Mouse (Mus musculus) CD8-positive naive resting alpha-beta T cell, adult 57 days (primary cell): ENCODE measurements around the gene Olfr352. TPM values are rescaled to one million over a fixed set of nuclear protein-coding genes. Genes with fewer than 3 reads are reported as not detected.

Experiments
- total RNA-seq: library from RNA; stranded (reverse); gene quantifications from one replicate; pipeline ENCODE4 v1.2.4, GENCODE M21; 2023

Olfr352 gene
- not detected for total RNA-seq

DNA sequence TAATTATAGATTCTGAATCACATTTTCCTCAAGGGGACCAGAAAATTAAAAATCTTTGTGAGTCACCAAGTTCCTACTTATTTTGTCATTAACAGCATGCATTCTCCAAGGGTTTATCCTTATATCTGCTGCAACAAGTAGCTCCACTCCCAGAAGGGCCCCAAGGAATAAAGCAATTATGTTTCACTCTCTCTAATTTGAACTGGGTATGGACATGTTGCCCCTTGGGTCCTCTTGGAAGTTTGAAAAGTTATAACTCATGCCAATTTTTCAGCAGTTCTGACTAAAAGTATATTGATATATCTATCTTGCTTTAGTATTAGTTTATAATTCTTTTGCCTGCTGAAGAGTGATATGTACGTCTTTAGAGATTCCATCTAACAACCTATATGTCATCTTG, at the start of gene Olfr352:
Olfr352 (plus strand) TSS at position 301 of the 400 bp plus-strand sequence.

DNA sequence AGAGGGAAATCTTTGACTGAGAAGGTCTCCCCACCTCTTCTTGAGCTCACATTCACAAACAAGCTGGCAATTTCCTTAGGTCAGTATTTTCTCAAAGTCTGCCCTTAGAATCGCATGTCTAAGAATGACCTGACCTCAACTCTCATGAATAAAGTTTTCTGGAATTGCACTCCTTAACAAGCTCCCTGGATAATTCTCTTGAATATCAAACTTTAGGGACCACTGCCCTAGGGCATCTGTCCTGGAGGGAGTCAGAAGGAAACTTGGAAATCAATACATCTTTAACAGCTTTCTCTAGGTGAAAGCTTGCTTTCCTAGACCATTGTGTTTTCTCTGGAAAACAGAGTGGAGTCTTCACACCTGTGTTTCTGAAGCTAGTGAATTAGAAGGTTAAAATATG, 22.2 kb upstream of the Olfr352 start, which contains the start of gene Olfr350:
Olfr350 (plus strand) TSS at position 301 of the 400 bp plus-strand sequence.

DNA sequence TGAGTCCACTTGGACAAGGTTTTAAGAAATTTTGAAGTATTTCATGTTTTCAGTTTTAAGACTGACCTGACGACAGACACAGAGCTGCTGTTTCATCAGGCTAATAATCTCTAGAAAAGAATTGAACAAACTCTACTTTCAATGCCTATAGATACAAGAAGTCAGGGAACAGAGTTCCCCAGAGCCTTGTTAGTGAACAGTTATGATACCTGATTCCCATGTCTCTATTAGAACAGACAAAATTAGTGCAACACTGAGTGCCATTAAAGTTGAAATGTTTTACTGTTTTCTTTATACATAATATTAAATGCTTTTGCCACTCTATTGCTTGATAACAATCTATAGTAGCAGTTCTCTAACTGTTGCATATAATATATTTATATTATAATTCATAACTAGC, 5.7 kb upstream of the Olfr352 start, which contains the start of gene Olfr351:
Olfr351 (minus strand) TSS at position 101 of the 400 bp plus-strand sequence.

DNA sequence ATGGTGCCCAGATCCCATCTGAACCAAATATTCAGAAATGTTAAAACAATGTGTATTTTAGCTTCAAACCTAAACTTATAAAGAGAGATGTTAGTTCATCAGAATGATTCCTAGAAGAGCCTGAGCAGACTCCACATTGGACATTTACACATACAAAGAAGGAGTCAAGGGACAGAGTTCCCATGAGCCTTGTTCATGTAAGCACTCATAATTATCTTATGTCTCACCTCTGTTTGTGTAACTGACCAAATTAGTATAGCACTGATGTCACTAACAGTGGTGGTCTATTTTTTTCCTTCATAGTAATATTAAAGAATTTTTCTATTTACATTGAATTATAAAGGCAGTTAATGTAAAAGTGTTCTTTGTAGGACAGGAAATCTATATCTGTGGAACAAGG, 24.6 kb downstream of the Olfr352 start, which contains the start of gene Olfr353:
Olfr353 (minus strand) TSS at position 101 of the 400 bp plus-strand sequence.

DNA sequence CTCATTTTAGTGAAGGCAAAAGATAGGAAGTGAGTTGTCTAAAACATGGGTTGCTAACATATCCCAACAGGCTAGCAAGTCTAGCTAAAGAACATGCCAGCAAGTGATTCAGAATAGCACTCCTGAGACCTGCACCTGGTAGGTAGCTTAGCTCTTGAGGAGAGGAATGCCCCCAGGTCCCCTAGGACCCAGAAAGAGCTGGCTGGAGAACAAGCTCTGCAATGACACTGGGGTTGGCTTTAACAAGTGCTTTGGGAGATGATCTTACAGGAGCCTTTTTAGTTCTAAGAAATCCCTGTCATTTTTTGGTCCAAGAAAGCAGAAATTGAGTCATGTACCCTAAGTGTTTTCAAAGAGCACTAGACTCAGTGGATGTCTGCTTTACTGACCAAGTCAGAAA, 37.1 kb downstream of the Olfr352 start, which contains the start of gene Olfr354:
Olfr354 (plus strand) TSS at position 301 of the 400 bp plus-strand sequence.

Other genes with a start within 250 kb of the Olfr352 start
- not detected for gene Olfr345, start 228.4 kb upstream of the Olfr352 start, total RNA-seq
- gene Olfr346, start 182.7 kb upstream of the Olfr352 start, total RNA-seq = not detected
- not detected for gene Olfr347, start 136.6 kb upstream of the Olfr352 start, total RNA-seq
- not detected for gene Olfr348, start 84.2 kb upstream of the Olfr352 start, total RNA-seq
- gene Olfr50, start 77.9 kb upstream of the Olfr352 start, total RNA-seq = not detected
- gene Olfr3, start 51.4 kb upstream of the Olfr352 start, total RNA-seq = not detected
- not detected for gene Olfr350, start 22.1 kb upstream of the Olfr352 start, total RNA-seq
- 0.18 TPM for gene Olfr351, start 5.8 kb upstream of the Olfr352 start, total RNA-seq
- gene Olfr353, start 24.5 kb downstream of the Olfr352 start, total RNA-seq = not detected
- not detected for gene Olfr354, start 37.2 kb downstream of the Olfr352 start, total RNA-seq
- not detected for gene Olfr355, start 60.4 kb downstream of the Olfr352 start, total RNA-seq
- not detected for gene Olfr356, start 68.7 kb downstream of the Olfr352 start, total RNA-seq
- gene Olfr357, start 125.4 kb downstream of the Olfr352 start, total RNA-seq = not detected
- not detected for gene Olfr358, start 140.9 kb downstream of the Olfr352 start, total RNA-seq
- gene Olfr360, start 197.3 kb downstream of the Olfr352 start, total RNA-seq = not detected
- gene Olfr361, start 220.8 kb downstream of the Olfr352 start, total RNA-seq = not detected
- not detected for gene Olfr362, start 249.4 kb downstream of the Olfr352 start, total RNA-seq